Mouse (Mus musculus): ENCODE measurements around the gene Ptpn3. TPM values are rescaled to one million over a fixed set of nuclear protein-coding genes. Genes with fewer than 3 reads are reported as not detected.

The Ptpn3 gene
- polyA plus RNA-seq, 1 experiment = 4.9 TPM

DNA sequence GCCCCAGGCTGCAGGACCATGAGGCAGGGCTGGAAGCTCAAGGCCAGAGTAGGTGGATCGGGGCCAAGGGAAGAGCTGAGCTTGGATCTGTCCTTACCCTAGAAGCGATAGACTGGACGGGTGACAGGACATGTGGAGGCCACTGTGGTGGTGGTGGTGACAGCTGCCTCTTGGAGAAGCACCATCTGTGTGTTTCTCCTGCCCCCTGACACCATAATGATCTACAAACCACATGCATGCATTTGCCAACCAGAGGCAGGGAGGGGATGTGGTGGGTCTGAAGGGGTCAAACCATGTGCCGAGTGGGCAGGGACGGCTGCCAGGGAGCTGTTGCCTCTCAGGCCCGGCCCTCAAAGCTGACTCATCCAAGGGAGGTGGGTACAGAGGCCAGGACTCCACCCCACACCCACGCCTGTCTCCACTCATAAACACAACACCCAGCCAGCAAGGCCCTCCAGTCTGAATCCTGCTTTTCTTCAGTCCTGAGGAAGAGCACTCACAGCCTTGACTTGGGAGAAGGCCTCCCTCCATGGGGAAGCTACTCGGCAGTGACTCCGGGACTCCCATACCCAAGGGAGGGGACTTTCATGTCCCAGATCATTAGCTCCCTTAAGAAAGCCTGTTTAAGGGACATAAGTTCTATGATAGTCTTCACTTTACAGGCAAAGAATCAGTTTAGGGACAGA is 6.5 kb downstream of the Ptpn3 start:
- peak; percentile 38 for DNase-seq (ENCODE audit: low read depth)
- TF ChIP-seq CTCF (IDR thresholded peaks at IDR 0.05; ENCODE audit: borderline replicate concordance, extremely low read depth, insufficient read depth, insufficient read length) (no peak), POLR2A (IDR thresholded peaks at IDR 0.05; ENCODE audit: borderline replicate concordance, extremely low read depth, insufficient read depth, insufficient read length, poor library complexity, severe bottlenecking) (no peak)

DNA sequence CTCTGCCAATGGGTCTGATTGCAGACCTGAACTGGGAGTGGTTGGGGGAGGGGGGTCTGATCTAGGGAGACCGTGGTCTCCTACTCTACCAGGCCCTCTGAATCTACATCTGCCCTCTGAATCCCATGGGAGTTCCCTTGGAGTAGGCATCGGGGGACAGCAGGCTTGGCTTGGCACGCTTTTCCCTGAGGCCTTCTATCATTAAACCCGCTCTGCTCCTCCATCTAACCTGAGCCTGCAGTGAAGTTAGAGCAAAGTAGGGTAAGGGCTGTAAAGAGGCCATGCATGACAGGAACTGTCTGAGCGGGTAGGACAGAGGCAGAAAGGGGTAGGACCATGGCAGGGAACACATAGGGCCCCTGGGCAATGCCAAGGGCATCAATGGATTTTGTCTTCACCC is 9.0 kb downstream of the Ptpn3 start:
- TF ChIP-seq POLR2A (IDR thresholded peaks at IDR 0.05; ENCODE audit: borderline replicate concordance, extremely low read depth, insufficient read depth, insufficient read length, poor library complexity, severe bottlenecking) (no peak), CTCF (IDR thresholded peaks at IDR 0.05; ENCODE audit: borderline replicate concordance, extremely low read depth, insufficient read depth, insufficient read length) (no peak)
- no peak for DNase-seq (ENCODE audit: low read depth)

DNA sequence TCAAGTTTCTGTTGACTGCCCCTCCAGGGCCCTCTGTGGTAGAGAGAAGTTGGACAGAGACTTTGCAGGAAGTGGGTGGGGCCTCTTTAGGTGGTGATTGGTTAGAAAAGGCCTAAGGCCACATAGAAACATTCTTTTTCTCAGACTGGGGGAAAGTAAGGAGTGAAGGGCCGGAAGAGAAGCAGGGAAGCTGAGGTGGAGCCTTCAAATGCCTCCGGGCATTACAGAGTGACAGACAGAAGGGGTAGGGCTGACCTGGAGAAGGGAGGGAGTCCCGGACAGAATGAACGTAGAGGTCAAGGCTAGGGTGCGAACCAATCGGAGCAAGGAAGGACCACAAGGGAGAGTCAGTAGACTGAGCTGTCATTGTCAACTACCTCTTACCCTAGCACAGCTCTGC is 11.6 kb downstream of the Ptpn3 start:
- DNase-seq (ENCODE audit: low read depth) = no peak
- no peak for TF ChIP-seq POLR2A (IDR thresholded peaks at IDR 0.05; ENCODE audit: borderline replicate concordance, extremely low read depth, insufficient read depth, insufficient read length, poor library complexity, severe bottlenecking)
- TF ChIP-seq CTCF (IDR thresholded peaks at IDR 0.05; ENCODE audit: borderline replicate concordance, extremely low read depth, insufficient read depth, insufficient read length) = no peak

DNA sequence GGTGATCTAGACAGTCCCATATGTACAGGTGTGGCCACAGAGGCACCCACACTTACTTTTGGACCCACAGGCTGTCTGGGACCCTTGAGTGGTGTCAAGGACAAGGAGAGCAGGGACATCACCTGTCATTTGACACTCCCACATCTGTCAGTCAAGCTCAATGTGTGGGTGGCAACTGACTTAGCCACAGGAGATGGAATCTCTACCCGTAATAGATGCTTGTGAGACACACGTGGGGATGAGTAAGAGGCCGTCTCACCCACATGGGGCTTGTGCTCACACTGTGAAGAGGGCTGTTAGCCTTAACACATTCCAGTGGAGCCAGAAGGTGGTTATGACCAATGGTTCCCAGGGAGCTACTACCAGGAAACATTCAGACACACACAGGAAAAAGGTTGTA is 13.8 kb downstream of the Ptpn3 start:
- DNase-seq (ENCODE audit: low read depth) = no peak
- TF ChIP-seq POLR2A (IDR thresholded peaks at IDR 0.05; ENCODE audit: borderline replicate concordance, extremely low read depth, insufficient read depth, insufficient read length, poor library complexity, severe bottlenecking) = no peak

DNA sequence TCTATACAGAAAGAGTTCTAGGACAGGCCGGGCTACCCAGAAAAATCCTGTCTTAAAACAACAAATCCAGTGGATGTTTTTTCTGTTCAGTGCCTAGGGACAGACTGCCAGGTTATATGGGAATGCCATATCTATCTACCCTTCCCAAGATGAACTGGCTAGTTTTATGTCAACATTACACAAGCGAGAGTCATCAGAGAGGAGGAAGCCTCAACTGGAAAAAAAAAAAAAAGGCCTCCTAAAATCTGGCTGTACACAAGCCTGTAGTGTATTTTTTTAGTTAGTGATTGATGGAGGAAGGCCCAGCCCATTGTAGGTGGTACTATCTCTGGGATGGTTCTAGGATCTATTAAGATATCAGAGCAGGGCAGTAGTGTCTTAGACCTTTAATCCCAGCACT is 16.4 kb downstream of the Ptpn3 start:
- no peak for DNase-seq (ENCODE audit: low read depth)
- no peak for TF ChIP-seq POLR2A (IDR thresholded peaks at IDR 0.05; ENCODE audit: borderline replicate concordance, extremely low read depth, insufficient read depth, insufficient read length, poor library complexity, severe bottlenecking)
- no peak for TF ChIP-seq CTCF (IDR thresholded peaks at IDR 0.05; ENCODE audit: borderline replicate concordance, extremely low read depth, insufficient read depth, insufficient read length)

DNA sequence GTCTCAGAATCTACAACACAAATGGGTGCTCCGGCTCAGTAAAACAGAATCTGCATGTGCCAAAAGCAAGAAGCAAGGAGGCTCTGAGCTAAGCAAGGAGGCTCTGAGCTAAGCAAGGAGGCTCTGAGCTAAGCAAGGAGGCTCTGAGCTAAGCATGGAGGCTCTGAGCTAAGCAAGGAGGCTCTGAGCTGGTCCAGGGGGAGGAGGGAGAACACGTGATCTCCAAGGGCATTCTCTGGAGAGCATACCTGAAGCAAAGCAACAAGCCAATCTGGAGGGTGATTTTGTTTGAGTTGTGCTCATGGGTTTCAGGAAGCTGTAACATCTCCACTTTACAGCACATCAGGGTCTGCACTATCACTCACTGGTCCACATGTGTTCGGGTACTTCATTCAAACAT is 18.4 kb downstream of the Ptpn3 start:
- DNase-seq (ENCODE audit: low read depth) = no peak
- no peak for TF ChIP-seq CTCF (IDR thresholded peaks at IDR 0.05; ENCODE audit: borderline replicate concordance, extremely low read depth, insufficient read depth, insufficient read length)
- no peak for TF ChIP-seq POLR2A (IDR thresholded peaks at IDR 0.05; ENCODE audit: borderline replicate concordance, extremely low read depth, insufficient read depth, insufficient read length, poor library complexity, severe bottlenecking)

DNA sequence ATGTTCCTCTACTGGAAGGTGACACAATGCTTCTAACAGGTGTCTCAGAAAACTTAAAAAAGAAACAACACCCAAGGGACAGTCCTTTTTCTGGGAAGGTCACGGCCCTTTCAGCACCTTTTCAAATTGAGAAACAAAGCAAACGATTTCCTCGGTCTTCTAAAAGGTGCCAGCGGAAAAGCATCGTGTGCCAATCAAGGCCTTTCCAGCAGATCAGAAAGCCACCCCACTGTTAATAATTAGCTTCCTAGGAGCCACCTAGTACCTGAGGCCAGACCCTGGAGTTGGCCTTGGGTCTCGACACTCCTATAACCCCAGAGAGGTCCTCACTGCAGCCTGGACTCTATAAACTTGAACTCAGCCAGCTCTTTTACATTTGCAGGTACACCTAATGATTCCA is 19.0 kb downstream of the Ptpn3 start:
- TF ChIP-seq POLR2A (IDR thresholded peaks at IDR 0.05; ENCODE audit: borderline replicate concordance, extremely low read depth, insufficient read depth, insufficient read length, poor library complexity, severe bottlenecking) = no peak
- no peak for TF ChIP-seq CTCF (IDR thresholded peaks at IDR 0.05; ENCODE audit: borderline replicate concordance, extremely low read depth, insufficient read depth, insufficient read length)

DNA sequence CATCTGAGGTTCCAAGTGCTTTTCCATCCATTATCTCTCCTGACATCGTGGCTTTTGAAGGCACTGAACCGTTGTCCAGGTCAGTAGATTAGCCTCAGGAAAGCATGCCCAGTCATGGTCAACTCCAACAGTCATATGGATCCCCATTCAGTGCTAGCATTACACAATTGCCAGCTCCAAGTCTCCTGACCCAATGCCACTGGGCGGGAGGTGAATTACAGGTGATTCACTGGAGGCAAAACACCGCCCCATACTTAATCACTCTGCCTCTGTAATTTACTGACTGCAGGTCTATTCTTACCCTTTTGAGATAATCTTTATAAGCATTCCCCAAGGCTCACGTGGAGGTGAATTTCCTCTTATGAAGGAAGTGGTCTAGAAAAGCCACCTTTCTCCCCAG is 19.5 kb downstream of the Ptpn3 start:
- TF ChIP-seq CTCF (IDR thresholded peaks at IDR 0.05; ENCODE audit: borderline replicate concordance, extremely low read depth, insufficient read depth, insufficient read length) (no peak), POLR2A (IDR thresholded peaks at IDR 0.05; ENCODE audit: borderline replicate concordance, extremely low read depth, insufficient read depth, insufficient read length, poor library complexity, severe bottlenecking) (no peak)
- DNase-seq (ENCODE audit: low read depth) = no peak

More for the DNA sequence above, 19.0 kb downstream of the Ptpn3 start:
- DNase-seq (ENCODE audit: low read depth) = no peak

DNA sequence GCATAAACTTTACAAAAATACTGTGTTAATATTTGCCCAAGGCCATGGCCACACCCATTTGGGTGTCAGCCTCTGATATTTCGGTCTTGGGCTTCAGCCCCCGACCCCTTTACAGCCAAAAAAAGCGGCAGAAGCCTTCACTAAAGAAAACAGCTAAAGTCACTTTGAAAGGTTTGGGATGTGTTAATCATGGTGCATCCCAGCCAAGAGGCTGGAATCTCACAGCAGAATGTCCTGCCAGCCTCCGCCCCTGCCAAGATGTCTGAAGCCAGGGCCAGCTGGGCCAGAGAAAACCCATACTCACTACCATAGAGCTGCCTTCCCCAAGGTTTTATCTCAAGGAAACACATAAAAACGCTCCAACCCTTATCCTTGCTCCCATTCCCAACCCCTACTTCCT is 20.7 kb downstream of the Ptpn3 start:
- no peak for TF ChIP-seq CTCF (IDR thresholded peaks at IDR 0.05; ENCODE audit: borderline replicate concordance, extremely low read depth, insufficient read depth, insufficient read length)
- no peak for TF ChIP-seq POLR2A (IDR thresholded peaks at IDR 0.05; ENCODE audit: borderline replicate concordance, extremely low read depth, insufficient read depth, insufficient read length, poor library complexity, severe bottlenecking)
- DNase-seq (ENCODE audit: low read depth) = no peak

DNA sequence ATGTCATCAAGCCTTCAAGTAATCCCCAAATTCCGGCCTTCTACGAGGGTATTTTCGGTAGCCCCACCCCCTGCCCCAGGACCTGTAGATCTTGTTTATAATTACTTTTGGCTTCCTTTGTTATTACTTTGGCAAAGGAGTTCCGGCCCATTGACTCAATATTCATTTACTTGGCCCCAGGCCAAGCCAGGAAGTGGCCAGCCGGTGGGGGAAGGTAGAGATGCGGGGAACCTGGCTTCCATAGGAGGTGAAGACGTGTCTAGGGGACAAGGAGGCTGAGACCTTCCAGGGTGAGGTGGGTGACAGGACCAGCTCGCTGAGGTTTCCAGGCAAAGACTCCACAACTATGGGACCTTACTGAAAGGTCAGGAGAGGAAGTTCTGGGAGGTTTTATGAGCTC is 22.4 kb downstream of the Ptpn3 start:
- TF ChIP-seq CTCF (IDR thresholded peaks at IDR 0.05; ENCODE audit: borderline replicate concordance, extremely low read depth, insufficient read depth, insufficient read length) = no peak
- TF ChIP-seq POLR2A (IDR thresholded peaks at IDR 0.05; ENCODE audit: borderline replicate concordance, extremely low read depth, insufficient read depth, insufficient read length, poor library complexity, severe bottlenecking) = no peak
- DNase-seq (ENCODE audit: low read depth) = no peak

DNA sequence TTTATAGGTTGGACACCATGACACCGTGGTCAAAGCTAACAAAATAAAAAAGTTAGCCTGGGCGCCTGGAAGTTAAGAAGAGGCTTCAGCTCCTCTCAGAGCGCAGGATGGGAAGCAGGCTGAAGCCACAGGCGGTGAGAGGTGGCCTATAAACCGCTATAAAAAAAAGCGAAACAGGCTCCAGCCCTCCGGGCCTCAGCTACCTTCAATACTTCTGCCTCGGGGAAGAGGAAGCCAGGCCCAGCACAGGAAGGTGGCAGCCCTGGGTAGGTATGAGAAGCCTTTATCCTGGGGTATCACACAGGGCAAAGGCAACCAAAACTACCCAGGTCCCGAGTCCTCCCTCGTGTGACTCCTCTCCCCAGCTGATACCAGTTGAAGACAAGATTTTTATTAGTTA is 22.8 kb downstream of the Ptpn3 start:
- TF ChIP-seq CTCF (IDR thresholded peaks at IDR 0.05; ENCODE audit: borderline replicate concordance, extremely low read depth, insufficient read depth, insufficient read length) (no peak), POLR2A (IDR thresholded peaks at IDR 0.05; ENCODE audit: borderline replicate concordance, extremely low read depth, insufficient read depth, insufficient read length, poor library complexity, severe bottlenecking) (no peak)
- no peak for DNase-seq (ENCODE audit: low read depth)

DNA sequence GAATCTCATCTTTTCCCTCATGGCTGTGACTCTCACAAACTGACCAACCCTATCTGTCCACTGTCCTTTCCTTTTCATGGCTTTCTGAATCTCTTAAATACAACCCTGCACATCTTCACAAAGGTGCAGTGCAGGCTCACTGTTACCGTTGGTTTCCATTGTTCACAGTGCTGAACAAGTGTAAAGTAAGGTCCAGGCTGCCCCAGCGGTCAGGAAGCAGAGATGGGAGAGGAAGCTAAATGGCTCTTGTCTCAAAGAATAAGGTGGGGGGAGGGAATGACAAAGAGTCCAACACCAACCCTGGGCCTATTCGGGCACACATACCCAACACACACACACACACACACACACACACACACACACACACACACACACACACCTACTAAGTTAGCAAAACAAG is 24.0 kb downstream of the Ptpn3 start:
- TF ChIP-seq POLR2A (IDR thresholded peaks at IDR 0.05; ENCODE audit: borderline replicate concordance, extremely low read depth, insufficient read depth, insufficient read length, poor library complexity, severe bottlenecking) (no peak), CTCF (IDR thresholded peaks at IDR 0.05; ENCODE audit: borderline replicate concordance, extremely low read depth, insufficient read depth, insufficient read length) (no peak)
- DNase-seq (ENCODE audit: low read depth) = no peak
